Mouse (Mus musculus) ovary, postnatal 36 days (tissue): ENCODE results near the gene Fgfr2.

ENCODE experiments used
- DNase-seq: peaks from one replicate; pipeline ENCODE4 v3.0.0; 2022; ENCODE audit warnings: low spot score, mixed read lengths

Gene Fgfr2

GRCm38 (mm10) chr7:132933331-132933730 lies 189.8 kb downstream of the Fgfr2 start:
- no peak for DNase-seq

GRCm38 (mm10) chr7:132931560-132932351 lies 191.4 kb downstream of the Fgfr2 start:
- peak; percentile 52 for DNase-seq

GRCm38 (mm10) chr7:132930850-132931559 lies 192.1 kb downstream of the Fgfr2 start, which contains the start of gene Zranb1:
Gene Zranb1 (plus strand): TSS chr7:132931142.
- DNase-seq = peak; percentile 98

GRCm38 (mm10) chr7:132930055-132930454 lies 193.1 kb downstream of the Fgfr2 start:
- no peak for DNase-seq

- DNase-seq = no peak
These were observed 195.9 kb downstream of the Fgfr2 start for GRCm38 (mm10) chr7:132927201-132927600.

- DNase-seq = no peak
These were observed 197.9 kb downstream of the Fgfr2 start for GRCm38 (mm10) chr7:132925227-132925626.

GRCm38 (mm10) chr7:132921971-132922370 lies 201.2 kb downstream of the Fgfr2 start:
- no peak for DNase-seq

- DNase-seq = no peak
These were observed 219.4 kb downstream of the Fgfr2 start for GRCm38 (mm10) chr7:132903796-132904195.

GRCm38 (mm10) chr7:132900826-132901531 lies 222.2 kb downstream of the Fgfr2 start:
- DNase-seq = no peak

- no peak for DNase-seq
These were observed 224.9 kb downstream of the Fgfr2 start for GRCm38 (mm10) chr7:132898234-132898633.

- DNase-seq = no peak
These were observed 225.9 kb downstream of the Fgfr2 start for GRCm38 (mm10) chr7:132897258-132897657.

GRCm38 (mm10) chr7:132896206-132896815 lies 226.8 kb downstream of the Fgfr2 start:
- DNase-seq = no peak

- no peak for DNase-seq
These were observed 228.2 kb downstream of the Fgfr2 start for GRCm38 (mm10) chr7:132894841-132895555.

- DNase-seq = no peak
These were observed 229.8 kb downstream of the Fgfr2 start for GRCm38 (mm10) chr7:132893336-132893735.

GRCm38 (mm10) chr7:132892806-132893205 lies 230.3 kb downstream of the Fgfr2 start:
- DNase-seq = no peak

GRCm38 (mm10) chr7:132892311-132892661 lies 230.9 kb downstream of the Fgfr2 start:
- DNase-seq = no peak

- DNase-seq = no peak
These were observed 231.4 kb downstream of the Fgfr2 start for GRCm38 (mm10) chr7:132891561-132892310.

GRCm38 (mm10) chr7:132890201-132890600 lies 232.9 kb downstream of the Fgfr2 start:
- DNase-seq = no peak

GRCm38 (mm10) chr7:132889691-132890090 lies 233.5 kb downstream of the Fgfr2 start:
- no peak for DNase-seq

- DNase-seq = no peak
These were observed 234.5 kb downstream of the Fgfr2 start for GRCm38 (mm10) chr7:132888518-132889249.
